Mouse (Mus musculus): ENCODE measurements at regions not wholly inside any gene's neighbourhood (a gene's known extent, or its start where the extent isn't known, plus 50 kb on each side); places are given as distances from the start of the nearest gene placed in this dataset.
"Not testable (repeated sequence)": the region's sequence is repeated elsewhere in the genome, so short reads cannot be mapped to it uniquely, and the experiment has no call there.

- H3K4me1 ChIP-seq (replicated peaks; ENCODE audit: insufficient read depth, low read length): no peaks in the 10 kb centered on the region
- no peaks in the 10 kb centered on the region for H3K36me3 ChIP-seq (ENCODE audit: insufficient read depth, low read length)
- WGBS: 78% methylated on average over 5 of the region's 5 CpGs
- ATAC-seq (replicated peaks; ENCODE audit: low FRiP score, low read depth) (no peak), DNase-seq (ENCODE audit: low spot score) (no peak)
- H3K9ac ChIP-seq (ENCODE audit: low read depth, low read length): no peak overlapping the region
- no peak overlapping the region for H3K27ac ChIP-seq
- no peak for TF ChIP-seq CTCF (IDR thresholded peaks at IDR 0.05; ENCODE audit: low read depth)
- no peaks in the 10 kb centered on the region for H3K9me3 ChIP-seq (replicated peaks; ENCODE audit: low read length)
- no peak overlapping the region for H3K4me3 ChIP-seq (replicated peaks; ENCODE audit: low read depth, low read length)
- H3K4me2 ChIP-seq (ENCODE audit: low read length): no peak overlapping the region
- no peaks in the 10 kb centered on the region for H3K27me3 ChIP-seq (ENCODE audit: insufficient read depth, low read length)
Measured at GRCm38 (mm10) chr7:111856977-111857376, 77.2 kb upstream of the Galnt18 start.

DNA sequence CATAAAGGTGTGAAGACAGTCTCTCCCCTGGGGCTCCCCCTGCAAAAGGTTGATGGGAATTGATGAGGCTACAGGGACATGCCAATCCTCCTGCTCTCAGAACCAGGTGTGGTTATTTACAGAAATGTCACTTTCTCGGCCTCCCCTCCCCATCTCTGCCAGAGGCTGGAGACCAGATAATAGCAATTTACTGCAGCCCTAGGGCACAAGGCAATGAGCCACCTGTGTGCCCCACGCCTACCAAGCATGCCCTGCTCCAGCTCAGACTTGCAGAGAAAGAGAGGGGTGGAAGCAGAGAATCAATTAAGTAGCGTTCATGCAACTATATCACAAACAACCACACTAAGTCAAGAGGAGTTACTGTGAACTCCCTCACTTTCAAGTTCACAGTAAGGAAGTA lies 75.5 kb upstream of the Galnt18 start:
- ATAC-seq (replicated peaks; ENCODE audit: low FRiP score, low read depth) (no peak), DNase-seq (ENCODE audit: low spot score) (no peak)
- no peaks in the 10 kb centered on the region for H3K36me3 ChIP-seq (ENCODE audit: insufficient read depth, low read length)
- no peaks in the 10 kb centered on the region for H3K27me3 ChIP-seq (ENCODE audit: insufficient read depth, low read length)
- no peak overlapping the region for H3K4me3 ChIP-seq (replicated peaks; ENCODE audit: low read depth, low read length)
- H3K4me1 ChIP-seq (replicated peaks; ENCODE audit: insufficient read depth, low read length): no peaks in the 10 kb centered on the region
- 42% methylated on average over 3 of the region's 3 CpGs for WGBS
- H3K9ac ChIP-seq (ENCODE audit: low read depth, low read length): no peak overlapping the region
- no peak for TF ChIP-seq CTCF (IDR thresholded peaks at IDR 0.05; ENCODE audit: low read depth)
- no peak overlapping the region for H3K4me2 ChIP-seq (ENCODE audit: low read length)
- no peak overlapping the region for H3K27ac ChIP-seq
- H3K9me3 ChIP-seq (replicated peaks; ENCODE audit: low read length): no peaks in the 10 kb centered on the region

DNA sequence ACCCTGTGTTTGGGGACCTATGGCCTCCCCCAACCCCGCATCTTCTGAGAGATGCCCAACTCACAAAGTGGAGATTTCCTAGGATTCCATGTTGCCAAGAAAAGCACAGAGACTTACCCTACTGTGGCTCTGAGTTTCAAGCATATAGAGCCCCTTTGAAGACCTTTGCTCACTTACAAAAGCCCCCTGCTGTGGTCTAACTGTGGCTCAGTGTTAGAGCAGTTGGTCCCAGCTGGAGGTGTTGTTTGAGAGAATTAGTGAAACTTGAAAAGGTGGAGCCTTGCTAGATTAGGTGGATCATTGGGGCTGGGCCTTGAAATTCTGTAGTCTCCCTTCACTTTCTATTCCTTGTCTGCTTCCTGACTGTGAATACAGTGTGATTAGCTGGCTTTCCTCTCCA lies 66.6 kb upstream of the Galnt18 start:
- Histone ChIP-seq H3K27me3 (ENCODE audit: insufficient read depth, low read length) (no peaks in the 10 kb centered on the region), H3K4me1 (replicated peaks; ENCODE audit: insufficient read depth, low read length) (no peaks in the 10 kb centered on the region), H3K9ac (ENCODE audit: low read depth, low read length) (no peak overlapping the region), H3K27ac (no peak overlapping the region), H3K9me3 (replicated peaks; ENCODE audit: low read length) (no peaks in the 10 kb centered on the region), H3K4me3 (replicated peaks; ENCODE audit: low read depth, low read length) (no peak overlapping the region), H3K4me2 (ENCODE audit: low read length) (no peak overlapping the region), H3K36me3 (ENCODE audit: insufficient read depth, low read length) (no peaks in the 10 kb centered on the region)
- 81% methylated on average over 1 of the region's 1 CpGs for WGBS
- no peak for ATAC-seq (replicated peaks; ENCODE audit: low FRiP score, low read depth)
- no peak for TF ChIP-seq CTCF (IDR thresholded peaks at IDR 0.05; ENCODE audit: low read depth)
- no peak for DNase-seq (ENCODE audit: low spot score)

GRCm38 (mm10) chr7:111843715-111844114 lies 63.9 kb upstream of the Galnt18 start:
- no peaks in the 10 kb centered on the region for H3K9me3 ChIP-seq (replicated peaks; ENCODE audit: low read length)
- no peaks in the 10 kb centered on the region for H3K4me1 ChIP-seq (replicated peaks; ENCODE audit: insufficient read depth, low read length)
- TF ChIP-seq CTCF (IDR thresholded peaks at IDR 0.05; ENCODE audit: low read depth): no peak
- WGBS: 83% methylated on average over 4 of the region's 4 CpGs
- DNase-seq (ENCODE audit: low spot score) (no peak), ATAC-seq (replicated peaks; ENCODE audit: low FRiP score, low read depth) (no peak)
- H3K27me3 ChIP-seq (ENCODE audit: insufficient read depth, low read length): no peaks in the 10 kb centered on the region
- H3K9ac ChIP-seq (ENCODE audit: low read depth, low read length): no peak overlapping the region
- no peak overlapping the region for H3K27ac ChIP-seq
- H3K4me2 ChIP-seq (ENCODE audit: low read length): no peak overlapping the region
- no peaks in the 10 kb centered on the region for H3K36me3 ChIP-seq (ENCODE audit: insufficient read depth, low read length)
- no peak overlapping the region for H3K4me3 ChIP-seq (replicated peaks; ENCODE audit: low read depth, low read length)

DNA sequence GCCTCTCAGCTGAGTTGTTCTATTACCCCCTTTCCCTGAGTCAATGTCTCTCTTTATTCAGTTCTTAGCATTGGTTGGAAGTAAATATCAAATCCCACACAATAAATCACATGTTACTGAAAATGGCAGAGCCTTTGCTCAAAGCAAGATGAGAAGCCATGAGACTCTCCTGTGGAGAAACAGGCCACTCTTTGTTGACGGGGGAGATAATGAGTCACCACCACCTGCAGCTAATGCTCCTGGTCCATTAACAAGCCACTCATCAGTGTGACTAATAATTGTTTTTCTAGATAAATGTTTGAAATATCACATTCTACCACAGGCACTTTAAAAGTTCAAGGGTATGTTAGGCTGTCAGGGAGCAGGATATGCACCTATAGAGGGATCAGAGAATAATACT lies 61.0 kb upstream of the Galnt18 start:
- no peaks in the 10 kb centered on the region for H3K36me3 ChIP-seq (ENCODE audit: insufficient read depth, low read length)
- H3K27ac ChIP-seq: no peak overlapping the region
- DNase-seq (ENCODE audit: low spot score) (no peak), ATAC-seq (replicated peaks; ENCODE audit: low FRiP score, low read depth) (no peak)
- H3K4me3 ChIP-seq (replicated peaks; ENCODE audit: low read depth, low read length): no peak overlapping the region
- 85% methylated on average over 1 of the region's 1 CpGs for WGBS
- no peak for TF ChIP-seq CTCF (IDR thresholded peaks at IDR 0.05; ENCODE audit: low read depth)
- no peak overlapping the region for H3K9ac ChIP-seq (ENCODE audit: low read depth, low read length)
- H3K27me3 ChIP-seq (ENCODE audit: insufficient read depth, low read length): no peaks in the 10 kb centered on the region
- no peaks in the 10 kb centered on the region for H3K9me3 ChIP-seq (replicated peaks; ENCODE audit: low read length)
- H3K4me2 ChIP-seq (ENCODE audit: low read length): no peak overlapping the region
- H3K4me1 ChIP-seq (replicated peaks; ENCODE audit: insufficient read depth, low read length): no peaks in the 10 kb centered on the region

DNA sequence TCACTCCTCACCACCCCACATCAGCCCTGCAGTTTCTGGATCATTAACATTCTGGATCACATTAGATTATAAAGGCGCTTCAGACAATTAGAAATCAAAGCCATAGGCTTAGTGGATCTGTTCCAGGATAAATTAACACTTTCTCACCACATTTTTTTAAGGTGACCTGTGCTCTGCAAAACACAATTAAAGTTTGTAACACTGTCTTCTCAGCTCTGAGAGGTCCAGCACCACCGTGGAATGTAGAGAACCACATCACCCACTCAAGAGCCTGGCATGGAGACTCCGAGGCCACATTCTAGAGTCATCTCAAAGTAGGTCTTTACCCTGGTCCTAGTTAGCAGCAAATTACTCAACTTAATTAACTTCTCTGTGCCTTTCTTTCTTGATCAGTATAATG lies 58.4 kb upstream of the Galnt18 start:
- no peaks in the 10 kb centered on the region for H3K4me1 ChIP-seq (replicated peaks; ENCODE audit: insufficient read depth, low read length)
- ATAC-seq (replicated peaks; ENCODE audit: low FRiP score, low read depth): no peak
- TF ChIP-seq CTCF (IDR thresholded peaks at IDR 0.05; ENCODE audit: low read depth): no peak
- H3K4me2 ChIP-seq (ENCODE audit: low read length): no peak overlapping the region
- H3K4me3 ChIP-seq (replicated peaks; ENCODE audit: low read depth, low read length): no peak overlapping the region
- 52% methylated on average over 3 of the region's 3 CpGs for WGBS
- no peak for DNase-seq (ENCODE audit: low spot score)
- no peaks in the 10 kb centered on the region for H3K36me3 ChIP-seq (ENCODE audit: insufficient read depth, low read length)
- H3K9me3 ChIP-seq (replicated peaks; ENCODE audit: low read length): no peaks in the 10 kb centered on the region
- H3K27me3 ChIP-seq (ENCODE audit: insufficient read depth, low read length): no peaks in the 10 kb centered on the region
- no peak overlapping the region for H3K9ac ChIP-seq (ENCODE audit: low read depth, low read length)
- H3K27ac ChIP-seq: no peak overlapping the region

DNA sequence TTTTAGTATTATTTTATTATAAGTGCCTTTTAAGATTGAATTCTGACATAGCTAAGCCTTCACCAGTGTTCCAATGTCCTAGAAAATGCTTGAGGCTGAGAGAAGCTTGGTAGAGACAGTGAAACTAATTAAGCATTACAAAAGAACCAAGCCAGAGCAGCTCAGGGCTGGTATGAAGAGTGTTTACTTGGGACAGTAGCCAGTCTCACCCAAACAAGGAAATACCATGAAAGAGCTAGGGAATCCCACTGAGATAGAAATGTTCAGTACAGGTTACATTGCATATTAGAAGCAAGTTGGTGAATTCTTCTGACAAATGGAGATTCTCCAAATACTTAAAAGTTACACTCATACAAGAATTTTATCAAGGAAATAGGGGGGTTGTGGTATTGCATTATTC lies 54.6 kb upstream of the Galnt18 start:
- H3K36me3 ChIP-seq (ENCODE audit: insufficient read depth, low read length); H3K4me2 ChIP-seq (ENCODE audit: low read length); H3K4me1 ChIP-seq (replicated peaks; ENCODE audit: insufficient read depth, low read length); ATAC-seq (replicated peaks; ENCODE audit: low FRiP score, low read depth); H3K4me3 ChIP-seq (replicated peaks; ENCODE audit: low read depth, low read length); H3K27ac ChIP-seq; H3K27me3 ChIP-seq (ENCODE audit: insufficient read depth, low read length); H3K9me3 ChIP-seq (replicated peaks; ENCODE audit: low read length); H3K9ac ChIP-seq (ENCODE audit: low read depth, low read length); DNase-seq (ENCODE audit: low spot score): not testable (repeated sequence)
